Mouse (Mus musculus) heart, adult 2 months (tissue): ENCODE measurements around the gene Armc8. TPM values are rescaled to one million over a fixed set of nuclear protein-coding genes. Genes with fewer than 3 reads are reported as not detected.
A peak's percentile ranks its signal among the peaks of the same experiment; 100 is the strongest.

Source experiments
- DNase-seq, 2 experiments: peaks; one replicate each; pipeline ENCODE4 v3.0.0; 2021
- H3K27ac ChIP-seq: fragments of 200-600 bp; 2 replicates; pipeline ENCODE4 v1.8.1; 2022
- H3K27me3 ChIP-seq: fragments of 200-500 bp; 2 replicates; pipeline ENCODE4 v1.6.1; 2012; ENCODE audit warnings: mild to moderate bottlenecking, low read length, inconsistent platforms, mixed read lengths; ENCODE audit not compliant: control insufficient read depth, insufficient read depth
- H3K36me3 ChIP-seq: fragments of 200-500 bp; 2 replicates; pipeline ENCODE4 v1.6.1; 2012; ENCODE audit warnings: low read length, inconsistent platforms; ENCODE audit not compliant: control insufficient read depth, insufficient read depth
- H3K4me1 ChIP-seq: fragments of 200-500 bp; 2 replicates; pipeline ENCODE4 v1.6.1; 2011; ENCODE audit warnings: low read length; ENCODE audit not compliant: control insufficient read depth, insufficient read depth
- H3K4me3 ChIP-seq: fragments of 200-600 bp; 2 replicates; pipeline ENCODE4 v1.8.1; 2022
- H3K79me2 ChIP-seq: fragments of 200-500 bp; replicated peaks from 2 replicates; pipeline ENCODE4 v1.6.1; 2012; ENCODE audit warnings: mild to moderate bottlenecking, inconsistent platforms, low read length, moderate library complexity, mixed read lengths; ENCODE audit not compliant: control insufficient read depth, insufficient read depth
- H3K9ac ChIP-seq: fragments of 200-500 bp; 2 replicates; pipeline ENCODE4 v1.6.1; 2012; ENCODE audit warnings: low read depth, mild to moderate bottlenecking, control low read depth, inconsistent platforms, low read length, mixed read lengths
- CTCF ChIP-seq: fragments of 200-600 bp; IDR thresholded peaks from 2 replicates; pipeline ENCODE4 v1.8.1; 2022; ENCODE audit warnings: antibody characterized with exemption, mild to moderate bottlenecking, moderate library complexity
- EP300 ChIP-seq: fragments of 200-500 bp; IDR thresholded peaks from 2 replicates; pipeline ENCODE4 v1.6.1; 2011; ENCODE audit warnings: low read depth, low read length, control low read depth; ENCODE audit not compliant: insufficient read depth
- POLR2A ChIP-seq: fragments of 200-500 bp; IDR thresholded peaks from 2 replicates; pipeline ENCODE4 v1.6.1; 2011; ENCODE audit warnings: mild to moderate bottlenecking, low read depth, low read length, control low read depth; ENCODE audit not compliant: insufficient read depth
- WGBS: fragments of 180-500 bp; shearing (Covaris S2); methylation state at CpG from one replicate; pipeline ENCODE4 v1.1.7; 2018; 5-methylcytosine and 5-hydroxymethylcytosine counted together
- intact Hi-C: fragments of 180-260 bp; cut with DNase I; formaldehyde crosslinking; loops from one replicate; pipeline ENCODE4 v1.15.1; 2025
- polyA plus RNA-seq: library from polyadenylated mRNA; depleted of rRNA; stranded (reverse); fragments of >200 nt; gene quantifications from 2 replicates; pipeline ENCODE4 v1.2.3, GENCODE M21; 2012
- total RNA-seq, 2 experiments: library from RNA; stranded (reverse); gene quantifications; 2 replicates each; pipeline ENCODE4 v1.2.3; 2021

Armc8 gene
- total and polyA plus RNA-seq, 3 experiments, result 9.8 to 18.3 (median 17.7) TPM

- no peaks in the 10 kb centered on the region for H3K79me2 ChIP-seq
- WGBS, result 91% methylated on average over 4 of the region's 4 CpGs
- intact Hi-C loops, result no loop called here
- no peak overlapping the region for H3K9ac ChIP-seq
- TF ChIP-seq POLR2A (no peak), CTCF (no peak), EP300 (no peak)
- H3K36me3 ChIP-seq, result peaks cover 2% of the 10 kb centered on the region
- H3K27ac ChIP-seq, result no peak overlapping the region
- no peaks in the 10 kb centered on the region for H3K27me3 ChIP-seq
- H3K4me3 ChIP-seq, result no peak overlapping the region
- no peak for DNase-seq
- no peaks in the 10 kb centered on the region for H3K4me1 ChIP-seq
Measured at GRCm38 (mm10) chr9:99480764-99481163, 87.9 kb downstream of the Armc8 start.

- Histone ChIP-seq H3K27ac (no peak overlapping the region), H3K4me1 (no peaks in the 10 kb centered on the region), H3K9ac (no peak overlapping the region), H3K4me3 (no peak overlapping the region), H3K36me3 (peaks cover 2% of the 10 kb centered on the region), H3K27me3 (no peaks in the 10 kb centered on the region), H3K79me2 (no peaks in the 10 kb centered on the region)
- TF ChIP-seq POLR2A, result no peak
- no peak for TF ChIP-seq CTCF
- no peak for TF ChIP-seq EP300
- no peak for DNase-seq
- intact Hi-C loops, result no loop called here
- 38% methylated on average over 9 of the region's 9 CpGs for WGBS
Measured at GRCm38 (mm10) chr9:99479181-99479711, 89.5 kb downstream of the Armc8 start.

GRCm38 (mm10) chr9:99471334-99471733 is 97.4 kb downstream of the Armc8 start:
- Histone ChIP-seq H3K79me2 (no peaks in the 10 kb centered on the region), H3K4me3 (no peak overlapping the region), H3K27ac (no peak overlapping the region), H3K36me3 (no peaks in the 10 kb centered on the region), H3K27me3 (no peaks in the 10 kb centered on the region), H3K9ac (no peak overlapping the region), H3K4me1 (no peaks in the 10 kb centered on the region)
- WGBS, result 73% methylated on average over 7 of the region's 7 CpGs
- intact Hi-C loops, result no loop called here
- no peak for TF ChIP-seq POLR2A
- no peak for TF ChIP-seq EP300
- TF ChIP-seq CTCF, result no peak
- DNase-seq, result no peak

GRCm38 (mm10) chr9:99470347-99471092 is 98.2 kb downstream of the Armc8 start:
- intact Hi-C loops, result no loop called here
- Histone ChIP-seq H3K4me3 (no peak overlapping the region), H3K36me3 (no peaks in the 10 kb centered on the region), H3K27ac (no peak overlapping the region), H3K4me1 (no peaks in the 10 kb centered on the region), H3K9ac (no peak overlapping the region), H3K27me3 (no peaks in the 10 kb centered on the region), H3K79me2 (no peaks in the 10 kb centered on the region)
- TF ChIP-seq EP300 (no peak), POLR2A (no peak), CTCF (no peak)
- DNase-seq, result no peak
- WGBS, result 51% methylated on average over 16 of the region's 16 CpGs

- TF ChIP-seq CTCF, result peak; percentile 55
- no peak for TF ChIP-seq EP300
- DNase-seq, result no peak
- intact Hi-C loops, result loop anchor here (2.0 kb wide), 1 partner anchor 111 kb away; no protein-coding TSS in a partner anchor
- H3K27me3 ChIP-seq, result no peaks in the 10 kb centered on the region
- H3K27ac ChIP-seq, result no peak overlapping the region
- no peak overlapping the region for H3K4me3 ChIP-seq
- no peaks in the 10 kb centered on the region for H3K4me1 ChIP-seq
- H3K79me2 ChIP-seq, result no peaks in the 10 kb centered on the region
- no peak overlapping the region for H3K9ac ChIP-seq
- WGBS, result 58% methylated on average over 8 of the region's 8 CpGs
- H3K36me3 ChIP-seq, result no peaks in the 10 kb centered on the region
Measured at GRCm38 (mm10) chr9:99469681-99470273, 98.9 kb downstream of the Armc8 start.

GRCm38 (mm10) chr9:99468572-99468971 is 100.1 kb downstream of the Armc8 start:
- Histone ChIP-seq H3K4me3 (no peak overlapping the region), H3K27ac (no peak overlapping the region), H3K27me3 (no peaks in the 10 kb centered on the region), H3K36me3 (no peaks in the 10 kb centered on the region), H3K79me2 (no peaks in the 10 kb centered on the region), H3K4me1 (no peaks in the 10 kb centered on the region), H3K9ac (no peak overlapping the region)
- TF ChIP-seq EP300, result no peak
- DNase-seq, result no peak
- 75% methylated on average over 9 of the region's 9 CpGs for WGBS
- intact Hi-C loops, result loop anchor here (2.0 kb wide), 1 partner anchor 112 kb away; no protein-coding TSS in a partner anchor
